Mouse (Mus musculus) bone marrow macrophage, adult 2 months (primary cell): ENCODE results near the gene Spem1. TPM values are rescaled to one million over a fixed set of nuclear protein-coding genes. Genes with fewer than 3 reads are reported as not detected.
"Not testable (repeated sequence)": the region's sequence is repeated elsewhere in the genome, so short reads cannot be mapped to it uniquely, and the experiment has no call there.

ENCODE experiments used
- H3K27ac ChIP-seq: 2 replicates; pipeline ENCODE4 v1.5.1; 2012; ENCODE audit warnings: low read depth, low read length; ENCODE audit not compliant: insufficient read depth
- H3K4me1 ChIP-seq: 2 replicates; pipeline ENCODE4 v1.6.1; 2012; ENCODE audit warnings: low read length; ENCODE audit not compliant: control insufficient read depth, insufficient read depth
- H3K4me3 ChIP-seq: 2 replicates; pipeline ENCODE4 v1.5.1; 2012; ENCODE audit warnings: mild to moderate bottlenecking, low read length, moderate library complexity; ENCODE audit not compliant: insufficient read depth
- CTCF ChIP-seq: IDR thresholded peaks from 2 replicates; pipeline ENCODE4 v1.5.1; 2012; ENCODE audit warnings: low read depth, mild to moderate bottlenecking, low read length, moderate library complexity
- POLR2A ChIP-seq: IDR thresholded peaks from 2 replicates; pipeline ENCODE4 v1.6.1; 2012; ENCODE audit warnings: mild to moderate bottlenecking, low read depth, low read length, borderline replicate concordance
- polyA plus RNA-seq: library from polyadenylated mRNA; stranded (reverse); fragments of >200 nt; gene quantifications from 2 replicates; pipeline ENCODE4 v1.2.4, GENCODE M21; 2012; ENCODE audit not compliant: missing spikeins, insufficient read depth, insufficient read length

Spem1 gene
- polyA plus RNA-seq, result not detected in 2 replicates

- no peak for TF ChIP-seq CTCF
- TF ChIP-seq POLR2A, result no peak
- no peak within 1 kb of the TSS for H3K27ac ChIP-seq
- no peak within 1 kb of the TSS for H3K4me3 ChIP-seq
- H3K4me1 ChIP-seq, result no peaks in the 10 kb centered on the region
Observed at GRCm38 (mm10) chr11:69822080-69822479, at the start of gene Spem1. Spem1 (minus strand) TSS chr11:69822180.

- Histone ChIP-seq H3K27ac (no peak overlapping the region), H3K4me1 (no peaks in the 10 kb centered on the region), H3K4me3 (no peak overlapping the region)
- TF ChIP-seq CTCF, result no peak
- TF ChIP-seq POLR2A, result no peak
Observed at GRCm38 (mm10) chr11:69870289-69871069, 48.5 kb upstream of the Spem1 start.

GRCm38 (mm10) chr11:69867335-69867734, 45.4 kb upstream of the Spem1 start:
- no peak overlapping the region for H3K4me3 ChIP-seq
- H3K4me1 ChIP-seq, result no peaks in the 10 kb centered on the region
- TF ChIP-seq CTCF, result no peak
- no peak for TF ChIP-seq POLR2A
- no peak overlapping the region for H3K27ac ChIP-seq

GRCm38 (mm10) chr11:69865561-69865960, 43.6 kb upstream of the Spem1 start:
- H3K27ac ChIP-seq, result no peak overlapping the region
- H3K4me3 ChIP-seq, result no peak overlapping the region
- no peak for TF ChIP-seq POLR2A
- TF ChIP-seq CTCF, result no peak
- no peaks in the 10 kb centered on the region for H3K4me1 ChIP-seq

- no peaks in the 10 kb centered on the region for H3K4me1 ChIP-seq
- no peak overlapping the region for H3K4me3 ChIP-seq
- no peak for TF ChIP-seq POLR2A
- TF ChIP-seq CTCF, result no peak
- H3K27ac ChIP-seq, result no peak overlapping the region
Observed at GRCm38 (mm10) chr11:69864138-69864860, 42.3 kb upstream of the Spem1 start.

- not testable (repeated sequence) for H3K4me1 ChIP-seq, H3K4me3 ChIP-seq, H3K27ac ChIP-seq
Observed at GRCm38 (mm10) chr11:69863729-69864128, 41.7 kb upstream of the Spem1 start.

GRCm38 (mm10) chr11:69858113-69858998, 36.4 kb upstream of the Spem1 start, which contains the start of gene Tnk1:
Tnk1 (minus strand) TSS chr11:69858730.
- H3K4me1 ChIP-seq, result no peaks in the 10 kb centered on the region
- TF ChIP-seq CTCF (no peak), POLR2A (no peak)
- no peak within 1 kb of the TSS for H3K4me3 ChIP-seq
- H3K27ac ChIP-seq, result no peak within 1 kb of the TSS

GRCm38 (mm10) chr11:69855347-69855746, 33.4 kb upstream of the Spem1 start:
- Histone ChIP-seq H3K27ac (no peak overlapping the region), H3K4me1 (no peaks in the 10 kb centered on the region; the same call in 1 of the 2 replicates), H3K4me3 (no peak overlapping the region)
- TF ChIP-seq POLR2A (no peak), CTCF (no peak)

GRCm38 (mm10) chr11:69854680-69855079, 32.7 kb upstream of the Spem1 start:
- TF ChIP-seq POLR2A (no peak), CTCF (no peak)
- Histone ChIP-seq H3K4me1 (peaks cover 4% of the 10 kb centered on the region), H3K27ac (no peak overlapping the region), H3K4me3 (no peak overlapping the region)

GRCm38 (mm10) chr11:69853994-69854393, 32.0 kb upstream of the Spem1 start:
- H3K4me1 ChIP-seq, result peaks cover 9% of the 10 kb centered on the region
- H3K27ac ChIP-seq, result no peak overlapping the region
- no peak overlapping the region for H3K4me3 ChIP-seq
- TF ChIP-seq CTCF, result no peak
- no peak for TF ChIP-seq POLR2A
